ENCODE assay signal across 8 mouse cellular contexts in the genomic region with DNA sequence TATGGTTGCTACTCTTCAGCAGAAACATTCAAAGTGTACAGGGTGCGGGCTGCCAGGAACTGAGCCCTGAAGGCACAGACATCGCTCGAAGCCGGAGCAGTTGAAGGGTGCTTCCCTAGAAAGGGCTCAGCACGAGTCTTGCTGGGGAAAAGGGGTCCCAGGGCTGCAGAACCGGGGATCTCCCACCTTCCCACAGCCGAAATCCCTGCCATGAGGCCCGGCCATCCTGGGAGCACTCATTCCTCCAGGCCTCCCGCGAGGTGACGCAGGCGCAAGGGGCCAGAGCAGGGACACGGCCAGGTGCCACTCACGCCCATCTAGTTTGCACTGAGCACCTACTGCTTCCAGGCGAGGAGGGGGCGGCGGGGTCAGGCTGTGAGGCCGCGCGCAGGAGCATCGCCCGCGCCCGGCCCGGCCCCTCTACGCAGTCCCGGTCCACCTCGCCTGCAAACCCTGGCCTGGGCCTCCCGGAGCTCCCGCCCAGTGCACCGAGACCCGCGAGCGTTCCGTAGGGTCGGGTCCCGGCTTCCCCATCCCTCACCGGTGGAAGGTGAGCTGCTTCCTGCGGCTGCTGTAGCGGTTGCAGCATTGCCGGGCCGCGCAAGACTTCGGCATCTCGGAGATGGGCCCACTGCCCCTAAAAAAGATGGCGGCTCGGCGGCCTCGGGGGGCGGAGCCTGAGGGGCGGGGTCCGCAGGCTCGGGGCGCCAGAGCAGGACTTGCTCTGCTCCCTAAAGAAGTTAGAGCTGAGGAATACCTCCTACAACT. TPM values are rescaled to one million over a fixed set of nuclear protein-coding genes. Genes with fewer than 3 reads are reported as not detected.
A peak's percentile ranks its signal among the peaks of the same experiment; 100 is the strongest.
DNase-seq lines count a peak whose midpoint lies in the region; ATAC-seq and TF ChIP-seq lines count a peak whose summit lies in the region.

A gene (minus strand): TSS at position 656 of the 768 bp plus-strand sequence.

- H3K9ac ChIP-seq in heart, embryonic 12.5 days = peak within 1 kb of the TSS; percentile 86
- peak within 1 kb of the TSS; percentile 83 for H3K9ac ChIP-seq in kidney, embryonic 16.5 days (replicated peaks; ENCODE audit: low read length)
- peak within 1 kb of the TSS; percentile 85 for H3K9ac ChIP-seq in liver, embryonic 13.5 days
- peak within 1 kb of the TSS; percentile 93 for H3K9ac ChIP-seq in stomach, embryonic 15.5 days

- no peak for TF ChIP-seq CTCF in C2C12 (IDR thresholded peaks at IDR 0.05; ENCODE audit: control insufficient read depth, insufficient read depth, insufficient read length)
- no peak for TF ChIP-seq CTCF in embryonic fibroblast, embryonic 13.5 days (IDR thresholded peaks at IDR 0.05; ENCODE audit: borderline replicate concordance, insufficient read depth, low read length)

- peak within 1 kb of the TSS; percentile 60 for H3K4me3 ChIP-seq in C2C12 (ENCODE audit: insufficient read depth, poor library complexity, severe bottlenecking)
- peak within 1 kb of the TSS; percentile 61 for H3K4me3 ChIP-seq in embryonic fibroblast, embryonic 13.5 days (ENCODE audit: insufficient read depth, low read length)
- H3K4me3 ChIP-seq in heart, embryonic 12.5 days = peak within 1 kb of the TSS; percentile 69
- peak within 1 kb of the TSS; percentile 77 for H3K4me3 ChIP-seq in kidney, embryonic 16.5 days (ENCODE audit: low read length)
- peak within 1 kb of the TSS; percentile 76 for H3K4me3 ChIP-seq in liver, embryonic 13.5 days (replicated peaks)
- peak within 1 kb of the TSS; percentile 82 for H3K4me3 ChIP-seq in stomach, embryonic 15.5 days (replicated peaks)

- H3K27ac ChIP-seq in embryonic fibroblast, embryonic 13.5 days (ENCODE audit: insufficient read depth, low read length) = peak within 1 kb of the TSS; percentile 55
- H3K27ac ChIP-seq in heart, embryonic 12.5 days (ENCODE audit: poor library complexity, severe bottlenecking) = peak within 1 kb of the TSS; percentile 64
- H3K27ac ChIP-seq in kidney, embryonic 16.5 days (ENCODE audit: low read length) = peak within 1 kb of the TSS; percentile 78
- H3K27ac ChIP-seq in liver, embryonic 13.5 days = peak within 1 kb of the TSS; percentile 78
- H3K27ac ChIP-seq in stomach, embryonic 15.5 days = peak within 1 kb of the TSS; percentile 78

- peak; percentile 69 to 71 for DNase-seq in adrenal gland, postnatal 4 days (ENCODE audit: low spot score in 2 of 2)
- DNase-seq in liver, embryonic 13.5 days = peak; percentile 68
- peak; percentile 64 to 72 for DNase-seq in natural killer cell, adult 2 months (ENCODE audit: low spot score in 2 of 2)

- no peaks in the 10 kb centered on the region for H3K9me3 ChIP-seq in heart, embryonic 12.5 days (replicated peaks)
- no peaks in the 10 kb centered on the region for H3K9me3 ChIP-seq in kidney, embryonic 16.5 days (ENCODE audit: low read length)
- H3K9me3 ChIP-seq in liver, embryonic 13.5 days (replicated peaks) = no peaks in the 10 kb centered on the region
- no peaks in the 10 kb centered on the region for H3K9me3 ChIP-seq in stomach, embryonic 15.5 days

- peaks cover 31% of the 10 kb centered on the region for H3K36me3 ChIP-seq in C2C12 (ENCODE audit: control insufficient read depth, insufficient read depth)
- peaks cover 42% of the 10 kb centered on the region for H3K36me3 ChIP-seq in heart, embryonic 12.5 days
- peaks cover 34% of the 10 kb centered on the region for H3K36me3 ChIP-seq in kidney, embryonic 16.5 days (ENCODE audit: insufficient read depth, low read length)
- peaks cover 30% of the 10 kb centered on the region for H3K36me3 ChIP-seq in liver, embryonic 13.5 days
- peaks cover 22% of the 10 kb centered on the region for H3K36me3 ChIP-seq in stomach, embryonic 15.5 days

- H3K79me3 ChIP-seq in C2C12 (ENCODE audit: low read depth) = peaks cover 3% of the 10 kb centered on the region

- H3K79me2 ChIP-seq in C2C12 (ENCODE audit: control insufficient read depth, insufficient read depth) = peaks cover 52% of the 10 kb centered on the region

- no peaks in the 10 kb centered on the region for H3K27me3 ChIP-seq in C2C12 (ENCODE audit: control insufficient read depth, insufficient read depth, insufficient read length)
- no peaks in the 10 kb centered on the region for H3K27me3 ChIP-seq in heart, embryonic 12.5 days (replicated peaks)
- H3K27me3 ChIP-seq in kidney, embryonic 16.5 days (ENCODE audit: insufficient read depth, low read length) = no peaks in the 10 kb centered on the region
- peaks cover 25% of the 10 kb centered on the region for H3K27me3 ChIP-seq in liver, embryonic 13.5 days
- no peaks in the 10 kb centered on the region for H3K27me3 ChIP-seq in stomach, embryonic 15.5 days (replicated peaks)

- peak; percentile 73 for ATAC-seq in heart, embryonic 12.5 days (ENCODE audit: insufficient number of reproducible peaks, low FRiP score)
- ATAC-seq in kidney, embryonic 16.5 days (ENCODE audit: low FRiP score, low TSS enrichment) = peak; percentile 73
- ATAC-seq in liver, embryonic 13.5 days (ENCODE audit: low read depth) = peak; percentile 78
- ATAC-seq in stomach, embryonic 15.5 days (ENCODE audit: insufficient read depth, low FRiP score, low read depth) = peak; percentile 70

- TF ChIP-seq POLR2A in embryonic fibroblast, embryonic 13.5 days (IDR thresholded peaks at IDR 0.05; ENCODE audit: low read depth, low read length) = peak; percentile 54

- peaks cover 9% of the 10 kb centered on the region; the same call in 1 of the 2 replicates for H3K4me1 ChIP-seq in embryonic fibroblast, embryonic 13.5 days (ENCODE audit: control insufficient read depth, insufficient read depth, low read length)
- H3K4me1 ChIP-seq in heart, embryonic 12.5 days (replicated peaks) = peaks cover 43% of the 10 kb centered on the region
- peaks cover 42% of the 10 kb centered on the region for H3K4me1 ChIP-seq in kidney, embryonic 16.5 days (ENCODE audit: insufficient read depth, low read length)
- peaks cover 44% of the 10 kb centered on the region for H3K4me1 ChIP-seq in liver, embryonic 13.5 days (replicated peaks)
- peaks cover 31% of the 10 kb centered on the region for H3K4me1 ChIP-seq in stomach, embryonic 15.5 days

- peak within 1 kb of the TSS; percentile 85 for H3K4me2 ChIP-seq in heart, embryonic 12.5 days
- H3K4me2 ChIP-seq in kidney, embryonic 16.5 days (replicated peaks; ENCODE audit: low read depth, low read length) = peak within 1 kb of the TSS; percentile 83
- peak within 1 kb of the TSS; percentile 98 for H3K4me2 ChIP-seq in liver, embryonic 13.5 days
- peak within 1 kb of the TSS; percentile 87 for H3K4me2 ChIP-seq in stomach, embryonic 15.5 days

- peak within 1 kb of the TSS; percentile 89 for H3ac ChIP-seq in C2C12 (ENCODE audit: control insufficient read depth, insufficient read length, low read depth)

- WGBS in heart, embryonic 12.5 days = under 1% methylated on average over 54 of the region's 54 CpGs
- under 1% methylated on average over 52 of the region's 54 CpGs for WGBS in kidney, embryonic 16.5 days
- 1% methylated on average over 54 of the region's 54 CpGs for WGBS in liver, embryonic 13.5 days (ENCODE audit: insufficient replicate concordance)
- WGBS in stomach, embryonic 15.5 days = under 1% methylated on average over 54 of the region's 54 CpGs

TF ChIP-seq in C2C12, 6 proteins besides CTCF, POLR2A, EP300 and RAD21:
- TF ChIP-seq CEBPB (IDR thresholded peaks at IDR 0.05; ENCODE audit: low read depth) (no peak), FOSL1 (IDR thresholded peaks at IDR 0.05; ENCODE audit: insufficient read depth, low read length, poor library complexity, severe bottlenecking) (no peak), MYOD1 (IDR thresholded peaks at IDR 0.05; ENCODE audit: control insufficient read depth, insufficient read length, low read depth) (no peak), USF1 (IDR thresholded peaks at IDR 0.05; ENCODE audit: low read depth) (no peak), MAX (IDR thresholded peaks at IDR 0.05) (no peak), MYOG (IDR thresholded peaks at IDR 0.05; ENCODE audit: control insufficient read depth, extremely low read depth, insufficient read length) (no peak)

RNA-seq across cellular contexts. Expression of the gene that starts here (rescaled TPM):
- 32.8 TPM for polyA plus RNA-seq in C2C12 (2012; fragmentation: generic; extraction: Trizol)
- 10 to 100 TPM; 35.6 to 41.8 TPM for total RNA-seq in adrenal gland, postnatal 4 days (2021)
- polyA plus RNA-seq in embryonic fibroblast, embryonic 13.5 days (2011; ENCODE audit: insufficient read length, low read depth, missing spikeins) = 7.4 and 10.8 TPM in 2 replicates
- 25.2 and 26.6 TPM in 2 replicates for polyA plus RNA-seq in heart, embryonic 12.5 days (2016; fragmentation: Nextera tagmentation; extraction: Ambion mirVana)
- polyA plus RNA-seq in kidney, embryonic 16.5 days (2015; fragmentation: Nextera tagmentation; extraction: Ambion mirVana) = 42.4 and 46.4 TPM in 2 replicates
- polyA plus RNA-seq in liver, embryonic 13.5 days (2015; fragmentation: Nextera tagmentation; extraction: Ambion mirVana) = 7.8 and 8.1 TPM in 2 replicates
- polyA plus RNA-seq in stomach, embryonic 15.5 days (2015; fragmentation: Nextera tagmentation; extraction: Ambion mirVana) = 39.4 and 39.7 TPM in 2 replicates

Comparison
In these comparisons a context has a peak if more than half of its experiments do, and no peak if none do; other contexts are left out.
1. Peak in every context shown above with its lines: DNase-seq, ATAC-seq, H3K4me3 ChIP-seq and H3K27ac ChIP-seq.